Mouse (Mus musculus): ENCODE measurements at regions not wholly inside any gene's neighbourhood (a gene's known extent, or its start where the extent isn't known, plus 50 kb on each side); places are given as distances from the start of the nearest gene placed in this dataset.
"Not testable (repeated sequence)": the region's sequence is repeated elsewhere in the genome, so short reads cannot be mapped to it uniquely, and the experiment has no call there.

GRCm38 (mm10) chr12:77595821-77596220 is 357.9 kb downstream of the Fut8 start:
- H3K27me3 ChIP-seq (ENCODE audit: poor library complexity, severe bottlenecking), result no peaks in the 10 kb centered on the region; the same call in 1 of the 2 replicates
- H3K4me1 ChIP-seq, result peaks cover 17% of the 10 kb centered on the region
- no peak for DNase-seq (ENCODE audit: extremely low spot score, low spot score)
- H3K36me3 ChIP-seq (replicated peaks), result no peaks in the 10 kb centered on the region
- no peaks in the 10 kb centered on the region for H3K9me3 ChIP-seq
- 92% methylated on average over 5 of the region's 5 CpGs for WGBS
- H3K4me3 ChIP-seq, result no peak overlapping the region
- no peak overlapping the region for H3K27ac ChIP-seq

DNA sequence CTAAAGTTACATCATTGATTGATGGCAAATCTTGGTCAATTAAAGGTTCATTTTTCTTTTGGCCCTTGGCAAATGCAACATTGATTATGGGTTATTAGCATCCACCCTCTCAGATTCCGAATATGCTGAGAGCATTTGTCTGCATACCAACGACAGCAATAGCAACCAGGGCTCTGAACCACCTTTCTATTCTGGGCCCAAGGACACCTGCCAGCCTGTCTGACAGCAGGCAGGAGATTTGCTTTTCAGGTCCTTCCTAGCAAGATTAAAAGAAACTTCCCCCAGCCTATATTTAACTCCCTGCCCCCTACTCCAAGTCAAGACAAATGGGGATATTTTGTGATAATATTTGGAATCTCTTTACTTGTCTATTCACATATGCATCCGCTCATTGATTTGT is 358.8 kb downstream of the Fut8 start:
- H3K36me3 ChIP-seq (replicated peaks), result no peaks in the 10 kb centered on the region
- 82% methylated on average over 3 of the region's 3 CpGs for WGBS

GRCm38 (mm10) chr12:77597627-77598333 is 359.9 kb downstream of the Fut8 start:
- no peaks in the 10 kb centered on the region for H3K27me3 ChIP-seq (ENCODE audit: poor library complexity, severe bottlenecking)
- no peaks in the 10 kb centered on the region for H3K9me3 ChIP-seq
- H3K27ac ChIP-seq, result 0 out of 2 replicates have a peak overlapping the region, but pooled peaks have one; percentile 20
- peaks cover 17% of the 10 kb centered on the region for H3K4me1 ChIP-seq
- 52% methylated on average over 3 of the region's 3 CpGs for WGBS
- H3K36me3 ChIP-seq (replicated peaks), result no peaks in the 10 kb centered on the region
- DNase-seq (ENCODE audit: extremely low spot score, low spot score), result no peak
- H3K4me3 ChIP-seq, result no peak overlapping the region

More for the DNA sequence above, 358.8 kb downstream of the Fut8 start:
- Histone ChIP-seq H3K4me1 (peaks cover 17% of the 10 kb centered on the region), H3K27me3 (ENCODE audit: poor library complexity, severe bottlenecking) (no peaks in the 10 kb centered on the region), H3K9me3 (no peaks in the 10 kb centered on the region), H3K4me3 (no peak overlapping the region), H3K27ac (no peak overlapping the region)
- no peak for DNase-seq (ENCODE audit: extremely low spot score, low spot score)

DNA sequence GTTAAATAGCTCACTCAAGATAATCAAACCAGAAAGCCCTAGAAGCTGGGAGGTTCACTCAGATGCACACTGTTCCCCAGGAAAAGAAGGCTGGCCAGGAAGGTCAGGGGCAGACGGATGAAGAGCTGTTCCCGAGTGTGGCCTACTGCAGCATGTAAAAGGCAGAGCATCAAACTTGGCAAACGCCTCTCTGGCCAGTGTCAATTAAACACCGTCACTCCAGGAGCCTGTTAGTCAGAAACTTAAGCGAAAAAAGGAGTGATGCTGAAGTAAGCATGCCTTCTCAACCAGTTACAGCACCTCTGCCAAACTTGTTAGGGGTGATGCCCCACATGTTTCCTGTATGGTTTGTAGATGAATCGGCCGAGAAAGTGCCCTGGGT is 360.4 kb downstream of the Fut8 start:
- WGBS, result 63% methylated on average over 7 of the region's 7 CpGs
- H3K27ac ChIP-seq, result 0 out of 2 replicates have a peak overlapping the region, but pooled peaks have one; percentile 1
- no peak overlapping the region for H3K4me3 ChIP-seq
- no peaks in the 10 kb centered on the region for H3K9me3 ChIP-seq
- H3K36me3 ChIP-seq (replicated peaks), result no peaks in the 10 kb centered on the region
- H3K27me3 ChIP-seq (ENCODE audit: poor library complexity, severe bottlenecking), result no peaks in the 10 kb centered on the region
- DNase-seq (ENCODE audit: extremely low spot score, low spot score), result no peak
- H3K4me1 ChIP-seq, result peaks cover 17% of the 10 kb centered on the region

GRCm38 (mm10) chr12:77599391-77599790 is 361.5 kb downstream of the Fut8 start:
- no peak overlapping the region for H3K27ac ChIP-seq
- no peak overlapping the region for H3K4me3 ChIP-seq
- WGBS, result 74% methylated on average over 2 of the region's 2 CpGs
- H3K9me3 ChIP-seq, result no peaks in the 10 kb centered on the region
- DNase-seq (ENCODE audit: extremely low spot score, low spot score), result no peak
- no peaks in the 10 kb centered on the region for H3K27me3 ChIP-seq (ENCODE audit: poor library complexity, severe bottlenecking)
- H3K4me1 ChIP-seq, result peaks cover 17% of the 10 kb centered on the region
- H3K36me3 ChIP-seq (replicated peaks), result no peaks in the 10 kb centered on the region

- Histone ChIP-seq H3K4me3 (no peak overlapping the region), H3K27me3 (ENCODE audit: poor library complexity, severe bottlenecking) (no peaks in the 10 kb centered on the region), H3K9me3 (no peaks in the 10 kb centered on the region), H3K27ac (no peak overlapping the region), H3K36me3 (replicated peaks) (no peaks in the 10 kb centered on the region), H3K4me1 (no peaks in the 10 kb centered on the region; the same call in 1 of the 2 replicates)
- DNase-seq (ENCODE audit: extremely low spot score, low spot score), result no peak
- WGBS, result 88% methylated on average over 12 of the region's 12 CpGs
Observed at GRCm38 (mm10) chr12:77603832-77604501, 366.0 kb downstream of the Fut8 start.

DNA sequence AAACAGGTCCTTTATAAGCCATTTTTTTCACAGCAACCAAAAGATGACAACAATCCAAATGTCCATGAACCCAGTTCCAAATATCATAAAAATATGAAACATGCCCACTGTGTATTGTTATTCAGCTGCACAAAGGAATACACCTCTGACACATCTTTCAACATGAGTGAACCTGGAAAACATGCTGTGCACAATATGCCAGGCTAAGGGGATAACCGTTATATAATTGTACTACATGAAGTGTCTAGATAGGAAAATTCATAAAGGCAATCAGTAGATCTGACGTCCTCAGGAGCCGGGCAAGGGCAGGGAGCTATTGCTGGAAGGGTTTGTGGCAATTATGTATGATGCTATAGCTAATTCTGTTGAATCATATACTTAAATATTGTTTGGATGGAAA is 379.6 kb downstream of the Fut8 start:
- Histone ChIP-seq H3K4me3 (no peak overlapping the region), H3K27ac (no peak overlapping the region), H3K27me3 (ENCODE audit: poor library complexity, severe bottlenecking) (no peaks in the 10 kb centered on the region), H3K36me3 (replicated peaks) (no peaks in the 10 kb centered on the region), H3K4me1 (no peaks in the 10 kb centered on the region), H3K9me3 (no peaks in the 10 kb centered on the region)
- WGBS, result 89% methylated on average over 3 of the region's 3 CpGs
- no peak for DNase-seq (ENCODE audit: extremely low spot score, low spot score)

- no peak overlapping the region for H3K4me3 ChIP-seq
- no peaks in the 10 kb centered on the region for H3K27me3 ChIP-seq (ENCODE audit: poor library complexity, severe bottlenecking)
- H3K4me1 ChIP-seq, result no peaks in the 10 kb centered on the region
Observed at GRCm38 (mm10) chr12:77622243-77622642, 384.3 kb downstream of the Fut8 start.

GRCm38 (mm10) chr12:77624323-77624722 is 386.4 kb downstream of the Fut8 start:
- H3K27me3 ChIP-seq (ENCODE audit: poor library complexity, severe bottlenecking); H3K9me3 ChIP-seq; H3K27ac ChIP-seq; H3K4me3 ChIP-seq; H3K4me1 ChIP-seq; H3K36me3 ChIP-seq (replicated peaks); DNase-seq (ENCODE audit: extremely low spot score, low spot score): not testable (repeated sequence)
- WGBS, result 90% methylated on average over 14 of the region's 14 CpGs

More at GRCm38 (mm10) chr12:77622243-77622642, 384.3 kb downstream of the Fut8 start:
- Histone ChIP-seq H3K36me3 (replicated peaks) (no peaks in the 10 kb centered on the region), H3K9me3 (no peaks in the 10 kb centered on the region), H3K27ac (no peak overlapping the region)
- no peak for DNase-seq (ENCODE audit: extremely low spot score, low spot score)

- no peaks in the 10 kb centered on the region for H3K9me3 ChIP-seq
- H3K4me1 ChIP-seq, result peaks cover 7% of the 10 kb centered on the region
- DNase-seq (ENCODE audit: extremely low spot score, low spot score), result no peak
Observed at GRCm38 (mm10) chr12:77628358-77628850, 390.5 kb downstream of the Fut8 start.

GRCm38 (mm10) chr12:77633981-77634650 is 396.2 kb downstream of the Fut8 start:
- Histone ChIP-seq H3K4me1 (peaks cover 13% of the 10 kb centered on the region), H3K27me3 (ENCODE audit: poor library complexity, severe bottlenecking) (no peaks in the 10 kb centered on the region), H3K4me3 (no peak overlapping the region), H3K9me3 (no peaks in the 10 kb centered on the region), H3K27ac (no peak overlapping the region), H3K36me3 (replicated peaks) (no peaks in the 10 kb centered on the region)
- 51% methylated on average over 10 of the region's 10 CpGs for WGBS
- no peak for DNase-seq (ENCODE audit: extremely low spot score, low spot score)

More at GRCm38 (mm10) chr12:77628358-77628850, 390.5 kb downstream of the Fut8 start:
- Histone ChIP-seq H3K4me3 (no peak overlapping the region), H3K27me3 (ENCODE audit: poor library complexity, severe bottlenecking) (no peaks in the 10 kb centered on the region), H3K36me3 (replicated peaks) (no peaks in the 10 kb centered on the region), H3K27ac (no peak overlapping the region)

GRCm38 (mm10) chr12:77638266-77638665 is 400.3 kb downstream of the Fut8 start:
- Histone ChIP-seq H3K9me3 (no peaks in the 10 kb centered on the region), H3K36me3 (replicated peaks) (no peaks in the 10 kb centered on the region), H3K4me1 (peaks cover 13% of the 10 kb centered on the region), H3K27me3 (ENCODE audit: poor library complexity, severe bottlenecking) (no peaks in the 10 kb centered on the region), H3K4me3 (no peak overlapping the region), H3K27ac (no peak overlapping the region)
- DNase-seq (ENCODE audit: extremely low spot score, low spot score), result no peak
- WGBS, result 88% methylated on average over 7 of the region's 7 CpGs

- no peak for DNase-seq (ENCODE audit: extremely low spot score, low spot score)
- 78% methylated on average over 4 of the region's 4 CpGs for WGBS
- Histone ChIP-seq H3K4me3 (no peak overlapping the region), H3K27me3 (ENCODE audit: poor library complexity, severe bottlenecking) (0 out of 2 replicates have a peak, but pooled peaks cover 9% of the 10 kb centered on the region), H3K4me1 (peaks cover 11% of the 10 kb centered on the region), H3K27ac (no peak overlapping the region), H3K36me3 (replicated peaks) (no peaks in the 10 kb centered on the region), H3K9me3 (no peaks in the 10 kb centered on the region)
Observed at GRCm38 (mm10) chr12:77642336-77642735, 404.4 kb downstream of the Fut8 start.
